Mouse (Mus musculus) embryo, embryonic 10 days (tissue): ENCODE results near the gene Lrrfip1.

Experiments used
- DNase-seq: peaks from one replicate; pipeline ENCODE4 v3.0.0-alpha.2; 2015; ENCODE audit warnings: low spot score

Gene Lrrfip1

DNA sequence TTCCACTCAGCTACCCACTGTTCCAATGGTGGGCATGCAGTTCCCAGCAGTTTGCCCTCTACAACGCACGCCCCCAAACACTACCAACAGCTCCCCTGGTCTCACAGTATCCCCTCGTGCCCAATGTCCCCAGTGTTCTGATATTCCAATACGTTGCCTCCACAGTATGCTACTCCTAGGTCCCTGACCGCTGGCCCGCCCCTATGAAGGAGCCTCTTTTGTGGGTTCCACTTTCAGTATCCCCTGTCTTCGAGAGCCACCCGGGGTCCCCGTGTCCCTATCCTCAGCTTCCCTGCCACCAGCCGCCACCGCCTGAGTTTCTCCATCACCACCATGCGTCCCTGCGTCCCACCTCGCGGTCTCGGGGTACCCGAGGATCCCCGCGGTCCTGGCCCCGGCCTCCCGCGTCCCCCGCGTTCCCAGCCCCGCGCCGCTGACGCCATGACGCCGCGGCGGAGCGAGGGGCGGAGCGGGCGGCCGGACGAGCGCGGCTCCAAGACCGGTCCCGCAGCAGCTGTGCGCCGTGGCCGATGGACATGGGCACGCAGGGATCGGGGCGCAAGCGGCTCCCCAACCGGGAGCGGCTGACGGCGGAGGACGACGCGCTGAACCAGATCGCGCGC, at the start of gene Lrrfip1:
Gene Lrrfip1, plus strand, starts transcription at position 470 of the 623 bp plus-strand sequence.
- peak; percentile 75 for DNase-seq

DNA sequence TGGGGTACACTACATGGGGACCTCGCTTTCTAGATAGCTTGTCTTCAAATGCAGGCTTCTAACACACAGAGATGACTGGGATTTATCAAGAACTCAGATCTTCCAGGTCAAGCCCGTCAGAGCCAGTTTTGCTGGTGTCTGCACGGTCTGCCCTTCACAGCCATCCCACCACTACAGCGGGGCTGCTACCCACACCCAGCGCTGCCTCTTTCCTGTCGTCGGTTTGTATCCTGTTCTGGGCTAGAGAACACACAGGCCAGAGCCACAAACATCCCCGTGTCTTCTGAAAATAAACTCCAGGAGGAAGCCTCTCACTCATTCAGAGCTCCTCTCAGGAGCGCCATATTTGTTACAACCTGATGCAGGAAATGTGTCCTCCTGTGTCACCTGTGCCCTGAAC, 49.2 kb upstream of the Lrrfip1 start:
- no peak for DNase-seq

DNA sequence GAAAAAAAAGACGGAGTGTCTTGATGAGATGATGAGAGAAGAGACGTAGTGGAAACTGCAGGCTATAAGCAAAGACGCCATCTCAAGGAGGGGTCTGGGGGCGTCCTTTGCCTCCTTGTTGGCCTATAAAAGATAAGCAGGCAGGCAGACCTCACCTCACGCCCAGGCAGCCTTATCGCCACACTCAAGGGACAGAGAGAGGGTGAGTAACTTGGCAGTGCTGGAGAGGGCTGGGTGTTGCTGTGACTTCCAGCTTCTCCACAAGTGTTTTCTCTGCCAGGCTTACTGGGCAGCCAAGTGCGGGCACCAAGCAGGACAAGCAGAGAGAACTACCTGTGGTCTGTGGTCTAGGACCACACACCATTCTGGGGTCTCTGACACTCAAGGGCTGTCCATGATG, 46.9 kb upstream of the Lrrfip1 start:
- no peak for DNase-seq

DNA sequence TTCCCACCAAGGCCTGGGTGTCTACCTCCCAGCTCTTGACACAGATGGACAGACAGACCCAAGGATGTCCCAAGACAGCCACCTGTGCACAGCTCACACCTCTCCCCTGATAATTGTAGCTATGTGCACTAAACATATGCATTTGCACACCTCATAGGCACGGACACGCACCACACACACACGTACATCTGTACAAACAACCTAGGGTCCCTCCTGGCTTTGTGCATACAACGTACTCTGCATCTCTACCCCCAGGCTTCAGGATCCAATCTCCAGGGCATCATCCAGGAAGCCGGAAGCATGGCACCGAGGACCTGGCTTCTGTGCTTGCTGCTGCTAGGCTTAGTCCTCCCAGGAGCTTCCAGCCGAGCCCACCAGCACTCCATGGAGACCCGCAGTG, 45.7 kb upstream of the Lrrfip1 start, which contains the start of gene Prlh:
Gene Prlh, plus strand, starts transcription at position 301 of the 400 bp plus-strand sequence.
- no peak for DNase-seq

DNA sequence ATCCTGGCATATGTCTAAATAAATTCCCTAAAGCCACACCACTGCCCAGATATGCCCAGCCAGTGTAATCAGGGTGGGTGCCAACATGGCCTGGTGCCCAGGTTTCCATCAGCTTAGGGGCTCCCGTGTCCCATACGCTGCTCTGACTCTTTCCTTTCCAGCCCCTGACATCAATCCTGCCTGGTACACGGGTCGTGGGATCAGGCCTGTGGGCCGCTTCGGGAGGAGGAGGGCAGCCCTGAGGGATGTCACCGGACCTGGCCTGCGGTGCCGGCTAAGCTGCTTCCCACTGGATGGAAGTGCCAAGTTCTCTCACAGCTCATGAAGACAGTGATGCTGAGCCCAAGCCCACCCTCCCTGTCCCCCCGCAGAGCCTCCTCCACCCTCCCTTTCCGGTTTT, 44.8 kb upstream of the Lrrfip1 start:
- DNase-seq: no peak

DNA sequence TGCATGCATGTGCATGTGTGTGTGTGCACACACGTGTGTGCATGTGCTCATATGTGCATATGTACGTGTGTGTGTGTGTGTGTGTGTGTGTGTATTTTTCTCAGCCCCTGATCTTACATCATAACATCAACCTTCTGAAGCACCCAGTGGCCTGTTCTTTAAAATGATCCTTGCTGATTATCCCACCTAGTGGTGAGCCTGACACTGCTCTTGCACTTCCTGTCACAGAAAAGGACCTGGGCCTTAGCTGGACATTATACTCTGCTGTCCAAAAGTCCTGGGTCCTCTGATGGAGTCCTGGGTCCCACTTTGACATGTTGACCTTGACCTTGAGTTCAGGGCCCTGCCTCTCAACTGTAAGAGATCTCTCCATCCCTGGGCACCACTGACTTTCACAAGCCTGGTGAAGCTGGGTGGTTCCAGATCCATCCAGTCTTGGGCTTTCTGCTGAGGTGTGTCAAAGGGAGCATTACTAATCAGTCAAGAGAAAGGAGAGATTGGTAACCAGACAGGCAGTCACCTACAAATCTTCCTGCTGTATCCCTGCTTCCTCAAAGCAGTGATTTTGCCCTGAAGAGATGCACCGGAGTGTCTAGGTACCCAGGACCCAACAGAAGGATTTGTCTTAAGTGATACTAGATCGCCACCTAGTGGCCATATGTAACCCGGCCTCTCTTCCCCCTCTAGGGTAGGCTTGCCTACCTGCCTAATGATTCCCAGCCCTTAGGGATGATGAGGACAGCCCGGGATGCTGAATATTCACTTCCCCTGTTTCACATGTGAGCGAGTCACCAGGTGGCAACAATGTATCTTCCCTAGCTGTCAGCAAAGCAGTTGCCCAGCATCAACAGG, 42.1 kb upstream of the Lrrfip1 start:
- peak; percentile 89 for DNase-seq

DNA sequence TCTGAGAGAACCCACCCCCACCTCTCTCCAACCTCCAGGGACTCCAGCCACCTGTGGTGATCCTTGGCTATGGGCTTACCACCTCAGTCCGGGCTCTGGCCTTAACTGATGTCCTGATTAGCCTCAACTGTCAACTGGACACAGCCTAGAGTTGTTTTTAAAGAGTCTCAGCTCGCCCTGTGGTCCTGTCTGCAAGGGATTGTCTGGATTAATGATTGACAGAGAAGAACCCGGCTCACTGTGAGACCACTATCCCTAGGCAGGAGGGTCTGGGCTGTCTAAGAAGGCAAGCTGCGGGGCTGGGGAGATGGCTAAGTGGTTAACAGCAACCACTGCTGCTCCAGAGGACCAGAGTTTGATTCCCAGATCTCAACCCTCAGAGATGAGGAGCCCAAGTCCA, 36.0 kb upstream of the Lrrfip1 start:
- no peak for DNase-seq

DNA sequence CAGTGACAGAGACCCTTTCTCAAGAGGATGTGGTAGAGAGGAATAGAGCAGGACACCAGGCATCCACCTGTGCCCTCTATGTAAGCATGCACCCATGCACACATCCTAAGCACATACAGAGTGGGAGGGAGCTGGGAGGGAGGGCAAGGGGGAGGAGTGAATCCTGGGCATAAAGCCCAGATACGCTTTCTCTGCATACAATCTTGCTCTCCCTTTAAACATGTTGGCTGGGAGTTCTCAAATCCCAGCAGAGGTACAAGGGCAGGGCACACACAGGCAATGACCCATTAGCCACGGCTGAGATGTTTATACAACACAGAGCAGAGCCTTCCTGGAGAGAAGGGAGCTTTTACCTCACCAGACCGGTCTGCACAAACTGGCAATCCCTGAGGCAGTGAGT, 35.5 kb upstream of the Lrrfip1 start:
- DNase-seq: no peak

DNA sequence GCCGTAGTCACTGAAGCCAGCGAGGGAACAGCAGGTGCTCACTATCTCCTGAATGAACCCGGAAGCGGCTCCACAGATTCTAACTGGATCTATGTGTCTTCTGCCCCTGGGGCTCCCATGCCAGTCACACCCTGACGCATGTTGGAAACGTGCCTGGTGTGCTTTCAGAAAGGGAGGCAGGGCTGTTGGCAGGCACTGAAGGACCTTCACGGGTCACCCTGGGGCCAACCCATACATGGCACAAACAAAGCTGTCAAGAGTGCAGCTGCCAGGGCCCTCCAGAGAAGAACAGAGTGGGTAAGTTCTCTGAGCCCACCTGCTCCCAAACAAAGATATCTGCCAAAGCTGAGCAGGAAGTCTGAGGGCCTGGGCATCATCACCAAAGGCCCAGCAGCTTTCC, 31.0 kb upstream of the Lrrfip1 start:
- no peak for DNase-seq

DNA sequence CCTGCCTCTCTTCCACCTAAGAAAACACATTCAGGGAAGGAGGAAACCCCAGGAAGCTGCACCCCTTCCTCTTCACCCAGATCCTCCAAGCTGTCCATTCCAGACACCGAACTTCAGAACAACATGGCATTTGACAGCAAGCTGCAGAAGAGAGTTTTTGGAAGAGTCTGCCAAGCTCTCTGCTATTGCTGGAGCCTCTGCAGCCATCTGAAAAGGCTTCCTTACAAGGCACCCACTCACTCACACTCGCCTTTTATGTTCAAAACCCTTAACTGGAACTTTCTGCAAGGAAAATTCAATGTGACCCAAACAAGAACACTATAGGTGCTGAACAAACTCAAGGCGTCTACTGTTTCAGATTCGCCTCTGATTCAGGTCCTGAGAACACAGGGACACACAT, 29.9 kb upstream of the Lrrfip1 start:
- DNase-seq: no peak

DNA sequence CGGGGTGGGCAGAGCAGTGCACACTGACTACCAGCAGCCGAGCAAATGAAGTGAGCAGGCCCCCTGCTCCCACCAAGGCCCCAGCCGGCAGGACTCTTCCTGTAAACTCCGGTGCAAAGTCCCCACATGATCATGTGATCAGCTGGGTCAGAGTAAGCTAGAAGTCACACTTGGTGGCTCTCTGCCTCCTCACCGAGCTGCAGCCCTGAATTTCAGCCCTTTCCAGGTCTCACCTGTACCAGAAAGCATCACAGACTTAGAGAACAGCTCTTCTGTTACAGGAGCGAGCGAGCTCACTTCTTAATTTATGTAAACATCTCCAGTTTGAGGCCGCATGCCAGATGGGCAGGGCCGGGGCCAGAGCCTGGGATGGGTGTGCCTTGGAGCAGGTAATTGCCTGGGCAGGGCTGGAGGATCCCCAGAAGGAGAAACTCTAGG, 29.2 kb upstream of the Lrrfip1 start, which contains the start of gene Rab17:
Gene Rab17, minus strand, starts transcription at position 315 of the 438 bp plus-strand sequence.
- DNase-seq: no peak

DNA sequence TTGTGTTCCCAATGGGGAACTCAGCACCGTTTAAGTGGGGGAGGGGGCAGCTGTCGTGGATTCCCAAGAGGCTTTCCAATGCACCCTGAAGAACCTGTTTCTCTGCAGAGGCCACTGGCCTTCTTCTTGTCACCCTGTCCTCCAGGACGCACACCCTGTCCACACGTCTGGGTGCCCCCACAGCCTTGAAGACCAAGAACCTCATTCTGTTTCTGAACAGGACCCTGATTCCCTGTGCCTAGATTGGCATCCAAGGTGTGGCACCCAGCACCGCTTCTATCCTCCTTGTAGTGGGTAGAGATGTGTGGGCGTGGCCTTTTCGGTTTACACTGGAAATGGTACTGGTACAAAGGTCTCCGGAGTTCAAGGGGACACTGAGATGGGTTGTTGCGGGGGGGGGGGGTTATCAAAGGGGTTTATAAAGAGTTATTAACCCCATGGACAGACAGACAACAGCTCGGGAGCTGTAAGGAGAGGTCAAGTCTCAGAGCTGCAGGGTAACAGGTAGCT, 28.6 kb upstream of the Lrrfip1 start:
- DNase-seq: no peak

DNA sequence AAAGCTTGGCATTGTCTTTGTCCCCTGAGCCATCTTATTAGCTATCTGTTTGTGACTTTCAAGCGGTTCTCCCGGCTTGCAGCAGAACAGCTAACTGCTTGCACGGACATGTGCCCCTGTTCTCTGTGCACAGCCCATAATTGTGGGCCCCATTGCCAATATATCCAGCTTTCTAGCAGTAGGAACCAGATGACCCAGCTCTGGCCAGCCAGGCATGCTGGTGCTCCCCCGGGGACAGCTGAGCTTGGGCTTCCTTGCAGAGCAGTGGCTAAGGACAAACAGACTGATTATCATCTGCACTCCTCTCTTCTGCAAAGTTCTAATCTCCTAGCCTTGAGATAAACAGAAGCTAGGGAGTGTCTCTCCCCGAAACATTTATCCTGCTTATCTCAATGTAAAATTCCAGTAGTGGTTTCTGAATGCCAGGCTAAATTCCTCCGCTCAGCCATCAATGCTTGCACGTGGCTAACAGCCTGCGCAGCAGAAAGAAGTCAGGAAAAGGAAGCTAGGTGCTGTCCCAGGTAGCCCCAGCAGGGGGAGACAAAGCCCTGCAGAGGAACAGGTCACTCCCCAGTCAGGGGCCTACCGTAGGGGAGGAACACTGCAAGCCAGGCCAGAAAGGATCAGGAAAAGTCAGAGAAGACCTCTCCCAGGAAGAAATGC, 25.5 kb upstream of the Lrrfip1 start:
- peak; percentile 87 for DNase-seq

DNA sequence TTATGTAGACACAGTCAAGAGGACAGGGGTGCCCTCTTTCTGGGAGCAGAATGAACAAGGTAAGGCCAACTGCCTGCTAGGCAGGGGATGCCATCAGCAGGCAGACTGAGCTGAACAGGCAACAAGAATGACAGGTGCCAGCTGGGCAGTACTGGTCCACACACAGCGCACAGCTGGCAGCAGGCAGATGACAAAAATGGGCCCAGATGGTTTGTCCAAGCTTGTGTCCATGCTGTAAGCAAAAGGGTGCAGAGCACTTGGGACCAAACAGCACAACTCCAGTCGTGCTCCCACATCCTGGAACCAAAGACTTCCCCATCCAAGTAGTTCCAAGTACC, 25.0 kb upstream of the Lrrfip1 start:
- DNase-seq: no peak

DNA sequence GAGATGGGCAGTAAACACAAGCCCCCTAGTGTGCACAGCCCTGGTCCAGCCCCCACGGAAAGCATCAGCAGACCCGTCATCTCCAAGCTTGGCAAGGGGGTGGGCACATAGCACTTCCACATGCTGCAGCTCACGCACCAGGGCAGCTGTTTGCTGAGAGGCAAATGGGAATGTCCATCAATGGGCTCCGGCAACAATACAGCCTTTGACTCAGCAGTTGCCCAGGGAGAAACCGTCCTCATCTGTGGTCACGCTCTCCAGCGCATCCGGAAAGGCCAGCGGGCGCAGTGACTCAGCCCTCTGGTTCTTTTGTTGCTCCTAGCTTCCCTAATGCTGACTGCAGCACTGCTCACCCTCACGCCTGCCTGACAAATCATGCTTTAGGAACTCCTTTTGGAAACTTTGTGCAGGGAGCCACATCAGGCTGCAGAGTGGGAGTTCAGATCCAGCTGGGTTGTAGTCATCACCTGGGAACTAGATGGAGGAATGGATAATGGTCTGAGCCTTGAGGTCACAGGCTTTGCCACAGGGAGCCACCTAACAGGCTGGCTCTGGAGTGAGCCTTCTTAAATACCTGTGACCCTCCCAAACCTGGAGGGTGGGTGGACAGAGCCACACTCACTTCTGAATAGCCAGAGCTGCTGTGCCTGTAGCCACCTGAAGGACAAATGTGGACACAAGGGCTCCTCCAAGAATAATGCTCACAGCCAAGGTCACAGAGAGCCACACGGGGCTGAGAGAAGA, 23.5 kb upstream of the Lrrfip1 start:
- DNase-seq: peak; percentile 89

DNA sequence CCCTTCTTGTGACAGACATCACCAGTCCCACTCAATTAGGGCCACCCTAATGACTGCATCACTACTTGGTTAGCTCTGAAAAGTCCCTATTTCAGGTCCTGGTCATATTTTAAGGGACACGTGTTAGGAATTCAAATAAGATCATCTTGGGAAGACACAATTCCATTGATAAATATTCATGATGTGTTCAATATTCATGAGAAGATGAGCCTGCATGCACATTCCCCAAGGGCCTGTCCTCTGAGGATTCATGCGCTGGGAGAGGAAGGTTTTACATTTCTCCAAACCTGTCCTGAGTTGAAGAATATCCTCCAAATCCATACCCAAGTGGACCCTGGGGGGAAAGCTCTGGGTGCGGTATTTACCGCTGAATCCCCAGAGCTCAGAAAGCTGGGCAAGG, 22.6 kb upstream of the Lrrfip1 start:
- DNase-seq: no peak

DNA sequence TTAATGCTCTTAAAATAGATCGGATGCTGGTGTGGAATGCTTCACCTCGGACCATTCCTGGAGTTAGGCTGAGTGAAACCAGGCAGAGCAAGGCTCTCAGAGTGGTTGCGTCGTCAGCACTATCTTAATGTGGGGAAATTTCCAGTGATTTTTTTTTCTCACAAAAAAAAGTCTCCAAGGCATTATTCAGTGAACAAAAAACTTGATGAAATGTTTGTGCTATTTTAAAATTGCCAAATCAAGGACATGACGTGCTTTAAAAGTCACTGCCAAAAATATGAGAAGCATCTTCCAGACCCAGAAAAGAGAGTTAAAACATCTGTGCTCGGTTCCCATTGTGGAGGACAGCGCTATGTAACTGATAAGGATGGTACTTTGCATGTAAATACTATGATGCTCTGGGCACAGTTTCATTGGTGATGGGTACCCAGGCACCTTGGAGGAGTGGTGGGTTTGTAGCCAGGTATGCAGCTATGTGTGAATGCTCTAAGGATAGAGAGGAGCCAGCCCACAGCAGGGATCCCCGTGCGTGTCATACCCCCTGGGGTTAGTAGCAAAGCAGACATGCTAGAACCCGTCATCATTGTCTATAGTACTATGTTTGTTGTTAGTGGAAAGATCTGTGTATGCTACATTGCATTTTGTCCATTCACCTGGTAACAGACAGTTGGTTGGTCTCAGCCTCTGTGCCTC, 17.8 kb upstream of the Lrrfip1 start:
- DNase-seq: no peak

DNA sequence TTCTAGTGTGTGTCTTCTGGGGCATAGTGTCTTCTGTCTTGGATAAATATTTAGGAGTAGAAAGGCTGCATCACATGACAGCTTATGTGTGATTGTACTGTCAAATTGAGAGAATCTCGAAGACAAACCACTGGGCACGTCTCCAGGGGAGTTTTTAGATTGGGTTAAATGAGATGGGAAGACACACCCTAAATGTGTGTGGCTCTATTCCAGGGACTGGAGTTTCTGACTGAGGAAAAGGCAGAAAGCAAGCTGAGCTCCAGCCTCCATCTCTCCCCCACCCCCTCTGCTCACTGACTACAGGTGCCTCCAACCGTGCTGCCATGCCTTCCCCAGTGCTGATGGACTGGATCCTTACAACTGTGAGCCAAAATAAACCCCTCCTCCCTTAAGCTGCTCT, 17.2 kb upstream of the Lrrfip1 start:
- DNase-seq: no peak

DNA sequence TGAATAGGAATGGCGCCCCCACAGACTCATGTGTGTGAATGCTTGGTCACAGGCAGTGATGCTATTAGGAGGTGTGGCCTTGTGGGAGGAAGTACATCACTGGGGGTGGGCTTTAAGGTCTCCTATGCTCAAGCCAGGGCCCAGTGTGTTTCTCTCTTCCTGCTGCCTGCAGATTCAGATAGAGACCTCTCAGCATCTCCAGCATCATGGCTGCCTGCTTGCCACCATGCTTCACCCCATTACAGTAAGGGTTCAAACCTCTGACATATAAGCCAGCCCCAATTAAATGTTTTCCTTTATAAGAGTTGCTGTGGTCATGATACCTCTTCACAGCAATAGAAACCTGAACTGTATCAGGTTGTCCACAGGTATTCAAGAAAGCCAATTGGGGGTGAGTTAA, 2.6 kb upstream of the Lrrfip1 start:
- no peak for DNase-seq

DNA sequence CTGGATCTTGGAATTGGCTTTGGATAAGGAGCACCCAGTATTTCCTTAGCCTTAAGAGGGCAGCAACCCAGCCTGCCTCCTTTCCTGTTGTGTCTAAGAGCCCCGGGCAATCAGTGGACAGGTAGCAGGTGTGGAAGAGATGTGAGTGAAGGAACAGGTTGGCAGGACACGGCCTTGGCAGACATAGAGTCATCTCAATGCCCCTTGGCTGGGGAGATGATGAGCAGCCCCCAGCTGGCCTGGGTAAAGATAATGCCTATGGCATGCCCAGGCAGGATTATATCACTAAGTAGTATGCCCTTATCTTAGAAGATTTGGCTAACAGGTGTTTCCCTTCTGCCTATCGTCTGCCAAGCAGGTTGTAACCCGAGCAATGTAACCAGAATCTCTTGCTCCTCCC, 1.4 kb upstream of the Lrrfip1 start:
- no peak for DNase-seq

DNA sequence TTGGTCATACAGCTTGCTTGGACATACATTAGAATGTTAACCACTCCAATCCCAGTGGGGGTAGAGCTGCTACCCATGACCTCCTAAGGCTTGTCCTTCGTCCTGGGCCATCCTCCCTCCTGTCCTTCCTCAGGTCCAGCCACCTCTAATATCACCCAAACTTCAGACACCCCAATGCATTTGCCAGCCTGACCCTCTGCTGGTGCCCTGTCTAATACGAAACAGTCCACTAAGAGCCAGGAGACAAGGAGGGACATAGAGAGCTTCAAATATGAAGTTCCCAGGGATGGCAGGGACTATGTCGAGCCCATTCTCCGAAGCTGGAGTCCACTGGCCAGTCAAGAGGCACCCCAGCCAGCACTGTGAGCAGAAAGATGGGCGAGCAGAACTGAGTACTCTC, 896 bp upstream of the Lrrfip1 start:
- DNase-seq: no peak
